Mouse (Mus musculus): ENCODE data around the gene Tspan33. TPM values are rescaled to one million over a fixed set of nuclear protein-coding genes. Genes with fewer than 3 reads are reported as not detected.

Tspan33 gene
- polyA plus RNA-seq, 1 experiment from 2014 or later = 12.1 TPM

Other genes with a start within 250 kb of the Tspan33 start
- 200 and 209 TPM in 2 replicates for gene Atp6v1f, start 226.5 kb upstream of the Tspan33 start, polyA plus RNA-seq (2014; fragmentation: Nextera tagmentation; extraction: Ambion mirVana)
- gene Atp6v1fnb, start 222.8 kb upstream of the Tspan33 start, polyA plus RNA-seq (2014; fragmentation: Nextera tagmentation; extraction: Ambion mirVana) = not detected in 2 replicates
- gene Kcp, start 186.3 kb upstream of the Tspan33 start, polyA plus RNA-seq (2014; fragmentation: Nextera tagmentation; extraction: Ambion mirVana) = 10.9 and 13.1 TPM in 2 replicates
- gene Irf5, start 167.6 kb upstream of the Tspan33 start, polyA plus RNA-seq (2014; fragmentation: Nextera tagmentation; extraction: Ambion mirVana) = 11.6 and 14.8 TPM in 2 replicates
- gene Tnpo3, start 84.3 kb upstream of the Tspan33 start, polyA plus RNA-seq (2014; fragmentation: Nextera tagmentation; extraction: Ambion mirVana) = 64.5 and 83.9 TPM in 2 replicates
- gene Smo, start 41.3 kb downstream of the Tspan33 start, polyA plus RNA-seq (2014; fragmentation: Nextera tagmentation; extraction: Ambion mirVana) = 21.8 and 22.4 TPM in 2 replicates
- gene Ahcyl2, start 73.8 kb downstream of the Tspan33 start, polyA plus RNA-seq (2014; fragmentation: Nextera tagmentation; extraction: Ambion mirVana) = 9.9 and 11.6 TPM in 2 replicates
- gene Strip2, start 222.8 kb downstream of the Tspan33 start, polyA plus RNA-seq (2014; fragmentation: Nextera tagmentation; extraction: Ambion mirVana) = 21.5 and 25.7 TPM in 2 replicates

All from heart, embryonic 11.5 days (tissue).